Mouse (Mus musculus) liver, embryonic 16.5 days (tissue): Measurements from ENCODE around the gene Hdac8. TPM values are rescaled to one million over a fixed set of nuclear protein-coding genes. Genes with fewer than 3 reads are reported as not detected.

ENCODE experiments used
- ATAC-seq: fragments of 200-750 bp; cut with Nextera tagmentation; 2 replicates; pipeline ENCODE4 v1.8.0; 2017; ENCODE audit warnings: low read depth, mild to moderate bottlenecking, moderate number of reproducible peaks, moderate library complexity
- H3K27ac ChIP-seq: fragments of 300-500 bp; sonication (generic); 2 replicates; pipeline ENCODE4 v1.5.1; 2014; ENCODE audit warnings: mild to moderate bottlenecking, low read length
- H3K27me3 ChIP-seq: fragments of 300-500 bp; sonication (generic); 2 replicates; pipeline ENCODE4 v1.6.1; 2014; ENCODE audit warnings: low read depth, low read length, mixed read lengths; ENCODE audit not compliant: control insufficient read depth, insufficient read depth
- H3K36me3 ChIP-seq: fragments of 300-500 bp; sonication (generic); 2 replicates; pipeline ENCODE4 v1.6.1; 2014; ENCODE audit warnings: mild to moderate bottlenecking; ENCODE audit not compliant: control insufficient read depth, insufficient read depth
- H3K4me1 ChIP-seq: fragments of 300-500 bp; sonication (generic); 2 replicates; pipeline ENCODE4 v1.6.1; 2014; ENCODE audit warnings: low read depth, low read length, mixed read lengths; ENCODE audit not compliant: control insufficient read depth
- H3K4me2 ChIP-seq: fragments of 300-500 bp; sonication (generic); 2 replicates; pipeline ENCODE4 v1.6.1; 2014; ENCODE audit warnings: low read depth, low read length, mixed read lengths
- H3K4me3 ChIP-seq: fragments of 300-500 bp; sonication (generic); 2 replicates; pipeline ENCODE4 v1.5.1; 2014; ENCODE audit warnings: low read depth, mild to moderate bottlenecking, low read length
- H3K9ac ChIP-seq: fragments of 300-500 bp; sonication (generic); 2 replicates; pipeline ENCODE4 v1.6.1; 2014; ENCODE audit warnings: low read depth, low read length
- H3K9me3 ChIP-seq: fragments of 300-500 bp; sonication (generic); replicated peaks from 2 replicates; pipeline ENCODE4 v1.6.1; 2016; ENCODE audit warnings: low read length; ENCODE audit not compliant: control insufficient read depth
- WGBS: fragments of 180-500 bp; shearing (Covaris S2); extraction: QIAGEN DNeasy Blood & Tissue Kit; methylation state at CpG from one replicate; pipeline ENCODE4 v1.1.7; 2014; ENCODE audit not compliant: insufficient replicate concordance; 5-methylcytosine and 5-hydroxymethylcytosine counted together
- polyA plus RNA-seq: library from polyadenylated mRNA; unstranded; fragments of >200 nt; fragmentation: Nextera tagmentation; extraction: Ambion mirVana; gene quantifications from 2 replicates; pipeline ENCODE4 v1.2.1, GENCODE M21; 2015

The Hdac8 gene
- polyA plus RNA-seq, 1 experiment from 2014 or later, result 2.1 TPM

GRCm38 (mm10) chrX:102475555-102475954 lies 29.6 kb downstream of the Hdac8 start:
- Histone ChIP-seq H3K36me3 (no peaks in the 10 kb centered on the region), H3K4me2 (no peak overlapping the region), H3K27me3 (no peaks in the 10 kb centered on the region), H3K9ac (no peak overlapping the region), H3K27ac (no peak overlapping the region), H3K4me3 (no peak overlapping the region), H3K9me3 (no peaks in the 10 kb centered on the region), H3K4me1 (no peaks in the 10 kb centered on the region)
- 65% methylated on average over 5 of the region's 5 CpGs for WGBS
- ATAC-seq, result no peak

- no peaks in the 10 kb centered on the region for H3K4me1 ChIP-seq
Observed at GRCm38 (mm10) chrX:102418343-102419127, 86.6 kb downstream of the Hdac8 start.

GRCm38 (mm10) chrX:102416972-102417371 lies 88.2 kb downstream of the Hdac8 start:
- H3K27ac ChIP-seq, result no peak overlapping the region
- no peak overlapping the region for H3K9ac ChIP-seq
- WGBS, result 58% methylated on average over 4 of the region's 4 CpGs

More at GRCm38 (mm10) chrX:102418343-102419127, 86.6 kb downstream of the Hdac8 start:
- H3K9ac ChIP-seq, result no peak overlapping the region
- no peak overlapping the region for H3K27ac ChIP-seq
- no peaks in the 10 kb centered on the region for H3K27me3 ChIP-seq
- H3K36me3 ChIP-seq, result no peaks in the 10 kb centered on the region
- WGBS, result 69% methylated on average over 8 of the region's 8 CpGs
- no peak overlapping the region for H3K4me3 ChIP-seq
- no peak overlapping the region for H3K4me2 ChIP-seq
- ATAC-seq, result no peak
- no peaks in the 10 kb centered on the region for H3K9me3 ChIP-seq

GRCm38 (mm10) chrX:102416386-102416785 lies 88.8 kb downstream of the Hdac8 start:
- H3K4me2 ChIP-seq, result no peak overlapping the region
- no peak for ATAC-seq
- no peaks in the 10 kb centered on the region for H3K9me3 ChIP-seq
- H3K9ac ChIP-seq, result no peak overlapping the region
- H3K27ac ChIP-seq, result no peak overlapping the region
- no peaks in the 10 kb centered on the region for H3K27me3 ChIP-seq
- H3K4me3 ChIP-seq, result no peak overlapping the region
- no peaks in the 10 kb centered on the region for H3K4me1 ChIP-seq
- H3K36me3 ChIP-seq, result no peaks in the 10 kb centered on the region
- 60% methylated on average over 4 of the region's 4 CpGs for WGBS

More at GRCm38 (mm10) chrX:102416972-102417371, 88.2 kb downstream of the Hdac8 start:
- H3K4me2 ChIP-seq, result no peak overlapping the region
- H3K4me1 ChIP-seq, result no peaks in the 10 kb centered on the region
- H3K9me3 ChIP-seq, result no peaks in the 10 kb centered on the region
- no peaks in the 10 kb centered on the region for H3K27me3 ChIP-seq
- ATAC-seq, result no peak
- H3K36me3 ChIP-seq, result no peaks in the 10 kb centered on the region
- no peak overlapping the region for H3K4me3 ChIP-seq

- Histone ChIP-seq H3K36me3 (no peaks in the 10 kb centered on the region), H3K27ac (no peak overlapping the region), H3K27me3 (no peaks in the 10 kb centered on the region), H3K4me3 (no peak overlapping the region), H3K9me3 (no peaks in the 10 kb centered on the region), H3K4me2 (no peak overlapping the region), H3K9ac (no peak overlapping the region), H3K4me1 (no peaks in the 10 kb centered on the region)
- no peak for ATAC-seq
- 44% methylated on average over 3 of the region's 3 CpGs for WGBS
Observed at GRCm38 (mm10) chrX:102384765-102385164, 120.4 kb downstream of the Hdac8 start.

- WGBS, result 43% methylated on average over 7 of the region's 7 CpGs
- H3K9me3 ChIP-seq, result no peaks in the 10 kb centered on the region
Observed at GRCm38 (mm10) chrX:102383151-102383550, 122.0 kb downstream of the Hdac8 start.

GRCm38 (mm10) chrX:102366510-102366909 lies 138.6 kb downstream of the Hdac8 start:
- H3K4me1 ChIP-seq, result no peaks in the 10 kb centered on the region
- H3K27me3 ChIP-seq, result no peaks in the 10 kb centered on the region
- H3K27ac ChIP-seq, result no peak overlapping the region
- H3K9me3 ChIP-seq, result no peaks in the 10 kb centered on the region
- no peak overlapping the region for H3K4me3 ChIP-seq
- no peaks in the 10 kb centered on the region for H3K36me3 ChIP-seq
- no peak overlapping the region for H3K4me2 ChIP-seq
- 67% methylated on average over 3 of the region's 3 CpGs for WGBS
- H3K9ac ChIP-seq, result no peak overlapping the region
- no peak for ATAC-seq

More at GRCm38 (mm10) chrX:102383151-102383550, 122.0 kb downstream of the Hdac8 start:
- no peak overlapping the region for H3K4me2 ChIP-seq
- no peak overlapping the region for H3K27ac ChIP-seq
- ATAC-seq, result no peak
- H3K9ac ChIP-seq, result no peak overlapping the region
- no peaks in the 10 kb centered on the region for H3K27me3 ChIP-seq
- H3K4me1 ChIP-seq, result no peaks in the 10 kb centered on the region
- no peaks in the 10 kb centered on the region for H3K36me3 ChIP-seq
- H3K4me3 ChIP-seq, result no peak overlapping the region

GRCm38 (mm10) chrX:102362244-102362643 lies 142.9 kb downstream of the Hdac8 start:
- Histone ChIP-seq H3K4me2 (no peak overlapping the region), H3K4me3 (no peak overlapping the region), H3K4me1 (no peaks in the 10 kb centered on the region), H3K9me3 (no peaks in the 10 kb centered on the region), H3K27me3 (no peaks in the 10 kb centered on the region), H3K36me3 (no peaks in the 10 kb centered on the region), H3K9ac (no peak overlapping the region), H3K27ac (no peak overlapping the region)
- 55% methylated on average over 2 of the region's 2 CpGs for WGBS
- ATAC-seq, result no peak

GRCm38 (mm10) chrX:102353412-102353811 lies 151.7 kb downstream of the Hdac8 start:
- Histone ChIP-seq H3K9me3 (no peaks in the 10 kb centered on the region), H3K4me1 (no peaks in the 10 kb centered on the region), H3K9ac (no peak overlapping the region), H3K27ac (no peak overlapping the region), H3K36me3 (no peaks in the 10 kb centered on the region), H3K4me3 (no peak overlapping the region), H3K4me2 (no peak overlapping the region), H3K27me3 (no peaks in the 10 kb centered on the region; the same call in 1 of the 2 replicates)
- WGBS, result 59% methylated on average over 3 of the region's 3 CpGs
- no peak for ATAC-seq
